Mouse (Mus musculus): ENCODE results near the gene Tpp1.

Tpp1 gene

DNA sequence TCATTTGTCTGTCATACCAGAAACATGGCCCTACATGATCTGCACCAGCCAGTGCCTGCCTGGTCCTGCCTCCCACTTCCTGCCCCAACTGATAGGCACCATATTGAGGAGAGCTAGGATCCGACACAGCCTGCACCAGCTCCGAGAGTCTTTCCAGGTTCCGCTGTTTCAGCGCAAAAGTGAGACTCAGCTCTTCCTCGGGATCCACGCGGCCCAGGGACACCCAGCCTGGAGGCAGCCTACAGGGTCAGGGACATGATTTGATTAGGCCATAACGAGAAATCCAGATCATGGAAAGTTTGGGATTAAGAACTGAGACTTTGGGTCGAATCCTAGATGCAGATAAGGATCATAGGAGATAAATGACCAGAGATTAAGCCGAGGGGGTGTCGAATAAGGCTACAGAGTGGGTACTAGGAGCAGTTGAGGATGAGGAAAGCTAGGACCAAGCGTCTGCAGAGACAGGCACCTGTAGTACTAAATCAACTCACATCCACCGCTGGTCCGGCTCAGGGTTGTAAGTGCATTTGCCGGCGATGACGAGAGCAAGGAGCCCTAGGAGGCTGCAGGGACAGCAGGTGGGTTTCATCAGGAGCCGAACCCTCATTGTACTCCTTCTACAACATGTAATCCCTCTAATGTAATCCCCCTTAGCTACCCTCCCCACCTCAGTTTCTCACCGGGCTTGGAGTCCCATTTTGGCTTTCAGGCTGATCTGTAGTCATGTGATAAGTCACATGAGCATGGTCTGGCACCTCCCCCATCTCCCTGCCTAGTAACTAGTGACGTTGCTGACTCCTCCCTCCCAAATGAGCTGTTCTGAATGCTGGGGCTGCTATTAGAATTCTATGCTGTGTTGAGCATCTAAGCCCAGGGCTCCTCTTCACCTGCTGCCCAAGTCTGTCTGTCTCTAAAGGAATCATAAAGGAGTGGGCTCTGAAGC, at the start of gene Tpp1:
Gene Tpp1 (minus strand): TSS at position 745 of the 943 bp plus-strand sequence.
- DNase-seq (ENCODE audit: low read depth, low spot score): peak; percentile 96

DNA sequence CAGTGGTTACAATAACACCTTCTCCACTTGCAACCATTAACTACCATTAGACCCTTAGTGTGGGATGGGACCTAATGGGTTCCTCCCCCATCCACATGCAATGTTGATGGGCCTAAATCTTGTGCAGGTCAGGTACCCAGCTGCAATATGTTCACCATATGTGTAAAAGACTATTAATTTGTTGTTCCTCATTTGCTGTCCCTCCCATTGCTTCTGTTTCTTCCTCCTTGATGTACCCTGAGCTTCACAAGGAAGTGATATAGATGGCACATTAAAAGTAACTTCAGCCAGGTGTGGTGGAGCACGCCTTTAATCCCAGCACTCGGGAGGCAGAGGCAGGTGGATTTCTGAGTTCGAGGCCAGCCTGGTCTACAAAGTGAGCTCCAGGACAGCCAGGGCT, 44.9 kb upstream of the Tpp1 start:
- DNase-seq (ENCODE audit: low read depth, low spot score): no peak

GRCm38 (mm10) chr7:105795759-105796366, 43.8 kb upstream of the Tpp1 start:
- peak; percentile 10 for DNase-seq (ENCODE audit: low read depth, low spot score)

DNA sequence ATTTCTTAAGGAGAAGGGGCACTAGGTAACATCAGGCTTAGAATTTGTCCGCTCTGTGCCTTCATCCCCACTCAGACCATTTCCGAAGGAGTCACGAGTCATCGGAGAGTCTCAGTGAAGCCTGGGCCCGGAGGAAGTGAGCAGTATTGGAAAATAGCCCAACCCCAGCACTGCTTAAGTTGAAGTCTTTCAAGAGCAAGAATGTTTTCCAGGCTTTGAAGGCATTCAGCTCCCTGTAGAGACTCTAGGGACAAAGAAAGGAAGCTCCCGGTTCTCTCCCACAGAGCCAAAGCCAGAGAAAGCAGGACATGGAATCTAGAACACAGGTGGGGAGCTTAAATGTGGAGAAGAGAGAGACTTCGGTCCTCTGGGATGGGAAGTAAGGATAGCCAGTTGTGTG, 41.7 kb upstream of the Tpp1 start:
- no peak for DNase-seq (ENCODE audit: low read depth, low spot score)

DNA sequence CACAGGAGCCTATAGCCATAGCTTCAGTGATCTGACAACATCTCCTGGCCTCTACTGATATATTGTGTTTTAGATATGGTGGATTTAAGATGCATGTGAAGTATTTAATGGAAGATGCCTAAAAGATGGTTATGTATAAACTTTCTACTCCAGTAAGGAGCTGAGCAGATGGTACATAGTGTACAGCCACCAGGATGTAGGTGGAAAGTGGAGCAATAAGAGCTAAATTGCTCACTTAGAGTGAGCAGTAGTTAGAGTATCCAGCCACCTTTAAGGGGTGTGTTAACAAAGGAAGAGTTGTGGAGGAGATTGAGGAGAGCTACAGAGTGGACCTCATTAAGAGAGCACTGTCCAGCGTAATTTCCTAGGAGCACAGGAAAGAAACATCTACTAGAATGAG, 39.1 kb upstream of the Tpp1 start:
- no peak for DNase-seq (ENCODE audit: low read depth, low spot score)

DNA sequence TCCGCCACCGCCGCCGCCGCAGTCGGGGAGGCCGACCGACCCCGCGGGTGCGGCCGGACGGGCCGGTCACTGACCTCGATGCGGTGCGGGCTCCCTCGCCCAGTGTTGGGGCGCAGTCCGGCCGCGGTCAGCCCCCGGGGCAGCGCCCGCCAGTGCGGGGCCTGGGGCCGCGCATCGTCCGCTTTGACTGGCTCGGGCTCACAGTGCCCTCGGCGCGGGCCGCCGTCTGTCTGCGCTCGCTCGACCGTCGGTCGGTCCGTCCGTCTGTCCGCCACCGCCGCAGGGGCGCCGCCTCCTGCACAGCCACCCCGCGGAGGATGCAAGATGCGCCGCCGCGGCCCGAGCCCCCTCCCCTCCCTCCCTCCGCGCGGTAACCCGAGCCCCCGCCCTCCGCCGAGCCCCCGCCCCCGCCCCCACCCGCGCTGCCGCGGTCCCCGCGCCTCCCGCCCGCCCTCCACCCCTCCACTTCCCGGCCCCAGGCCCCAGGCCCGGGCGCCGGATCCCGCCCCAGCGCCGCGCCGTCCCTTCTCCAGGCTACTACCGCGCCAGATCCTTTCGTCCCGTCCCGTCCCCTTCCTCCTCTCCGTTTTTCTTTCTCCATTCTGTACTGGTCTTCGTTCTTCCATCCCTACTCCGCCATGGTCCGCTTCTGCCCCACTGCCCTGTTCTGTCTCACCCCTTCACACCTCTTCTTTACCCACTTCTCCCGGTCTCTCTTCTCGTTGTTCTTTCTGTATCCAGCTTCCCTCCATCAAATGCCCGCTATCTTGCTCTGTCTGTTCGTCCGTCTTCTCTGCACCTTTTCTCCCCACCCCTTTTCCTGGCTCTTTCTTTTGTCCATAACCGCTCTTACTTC, 35.5 kb upstream of the Tpp1 start, which contains the start of gene Dchs1:
Gene Dchs1 (minus strand): TSS at position 370 of the 856 bp plus-strand sequence.
- DNase-seq (ENCODE audit: low read depth, low spot score): peak; percentile 41

- peak; percentile 17 for DNase-seq (ENCODE audit: low read depth, low spot score)
Measured at GRCm38 (mm10) chr7:105786506-105787284, 34.7 kb upstream of the Tpp1 start.

DNA sequence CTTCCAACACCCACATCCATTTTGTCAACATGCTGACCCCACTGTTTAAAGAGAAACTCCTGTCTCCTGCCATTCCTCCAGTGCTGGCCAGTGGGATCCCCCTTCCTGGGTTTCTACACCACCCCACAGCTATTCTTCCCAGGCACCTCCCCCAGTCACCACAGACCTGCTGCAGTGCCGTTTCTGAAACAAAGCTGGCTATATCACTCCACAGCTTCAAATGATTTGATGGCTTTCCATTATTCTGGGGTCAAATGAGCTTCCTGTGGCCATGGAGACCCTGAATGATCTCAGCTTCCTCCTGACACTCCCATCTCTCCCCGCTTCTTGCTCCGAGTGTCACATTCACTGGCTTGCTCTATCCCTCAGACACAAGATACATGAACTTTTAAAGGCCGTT, 32.5 kb upstream of the Tpp1 start:
- no peak for DNase-seq (ENCODE audit: low read depth, low spot score)

- no peak for DNase-seq (ENCODE audit: low read depth, low spot score)
Measured at GRCm38 (mm10) chr7:105783861-105784260, 31.8 kb upstream of the Tpp1 start.

GRCm38 (mm10) chr7:105778553-105779265, 26.7 kb upstream of the Tpp1 start:
- peak; percentile 36 for DNase-seq (ENCODE audit: low read depth, low spot score)

DNA sequence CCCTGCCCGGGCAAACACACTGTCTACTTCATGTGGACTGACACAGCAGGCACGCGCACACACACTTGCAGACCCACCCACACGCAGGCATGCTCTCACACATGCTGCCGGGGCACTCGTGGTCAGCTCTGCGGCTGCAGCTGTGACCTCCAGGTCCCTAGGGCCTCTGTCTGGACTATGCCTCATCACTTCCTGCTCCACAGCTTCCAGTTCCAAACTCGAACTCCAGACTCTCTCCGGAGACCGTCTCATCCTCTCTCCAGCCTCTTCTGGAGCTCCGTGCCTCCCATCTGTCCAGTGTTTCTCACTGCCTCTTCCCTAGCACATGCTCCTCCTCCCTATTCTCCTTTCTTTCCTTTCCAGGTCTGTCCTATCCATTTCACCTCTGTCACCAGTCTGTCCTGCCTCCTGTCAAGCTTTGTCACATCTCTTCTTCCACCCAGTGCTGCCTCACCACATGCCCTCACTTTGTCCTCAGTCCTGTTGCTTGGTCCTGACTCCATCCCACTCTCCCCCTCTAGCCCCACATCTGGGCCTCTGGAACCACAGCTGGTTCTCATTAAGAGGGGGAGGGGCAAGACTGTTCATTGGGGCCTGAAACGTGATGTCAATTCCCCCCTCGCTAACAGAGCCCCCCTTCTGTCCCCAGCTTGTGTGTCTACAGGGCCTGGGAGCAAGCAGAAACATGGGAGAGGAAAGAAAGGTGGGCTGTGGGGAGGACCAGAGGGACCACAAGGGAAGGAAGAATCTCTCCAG, 25.9 kb upstream of the Tpp1 start:
- no peak for DNase-seq (ENCODE audit: low read depth, low spot score)

- DNase-seq (ENCODE audit: low read depth, low spot score): no peak
Measured at GRCm38 (mm10) chr7:105777316-105777715, 25.3 kb upstream of the Tpp1 start.

- no peak for DNase-seq (ENCODE audit: low read depth, low spot score)
Measured at GRCm38 (mm10) chr7:105776026-105776425, 24.0 kb upstream of the Tpp1 start.

- no peak for DNase-seq (ENCODE audit: low read depth, low spot score)
Measured at GRCm38 (mm10) chr7:105774661-105775060, 22.6 kb upstream of the Tpp1 start.

- no peak for DNase-seq (ENCODE audit: low read depth, low spot score)
Measured at GRCm38 (mm10) chr7:105773041-105773440, 21.0 kb upstream of the Tpp1 start.

DNA sequence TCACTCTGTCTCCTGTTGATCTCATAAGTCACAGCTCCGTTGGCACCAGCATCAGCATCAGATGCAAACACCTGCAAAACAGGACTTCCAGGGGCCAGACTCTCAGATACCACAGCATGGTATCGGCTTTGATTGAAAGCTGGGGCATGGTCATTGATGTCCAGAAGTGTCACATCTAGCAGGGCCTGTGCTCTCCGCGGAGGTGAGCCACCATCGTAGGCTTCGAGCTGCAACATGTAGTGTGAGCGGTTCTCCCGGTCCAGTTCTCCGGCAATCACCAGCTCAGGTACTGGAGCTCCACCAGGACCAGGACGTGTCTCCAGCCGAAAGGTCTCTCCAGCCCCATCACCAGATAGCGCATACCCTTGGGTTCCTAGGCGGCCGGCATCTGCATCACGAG, 20.3 kb upstream of the Tpp1 start:
- DNase-seq (ENCODE audit: low read depth, low spot score): no peak

DNA sequence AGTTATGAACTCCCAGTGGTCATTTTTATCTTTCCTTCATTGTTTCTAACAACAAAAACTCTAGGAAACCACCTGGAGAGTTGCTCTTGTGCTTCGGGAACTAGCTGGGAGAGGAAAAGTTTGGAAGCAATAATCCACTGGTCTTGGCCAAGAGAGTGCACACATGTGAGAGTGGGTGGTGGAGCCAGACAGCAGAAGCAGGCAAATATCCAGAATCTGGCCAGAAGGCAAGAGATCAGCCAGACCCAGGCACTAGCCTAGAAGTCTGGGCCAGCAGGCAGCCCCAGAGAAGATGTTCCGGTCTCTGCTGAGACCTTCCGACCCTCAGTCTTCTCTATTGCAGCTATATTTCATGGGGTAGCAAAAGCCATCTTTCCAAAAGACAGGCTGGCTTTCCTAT, 17.9 kb upstream of the Tpp1 start:
- no peak for DNase-seq (ENCODE audit: low read depth, low spot score)

DNA sequence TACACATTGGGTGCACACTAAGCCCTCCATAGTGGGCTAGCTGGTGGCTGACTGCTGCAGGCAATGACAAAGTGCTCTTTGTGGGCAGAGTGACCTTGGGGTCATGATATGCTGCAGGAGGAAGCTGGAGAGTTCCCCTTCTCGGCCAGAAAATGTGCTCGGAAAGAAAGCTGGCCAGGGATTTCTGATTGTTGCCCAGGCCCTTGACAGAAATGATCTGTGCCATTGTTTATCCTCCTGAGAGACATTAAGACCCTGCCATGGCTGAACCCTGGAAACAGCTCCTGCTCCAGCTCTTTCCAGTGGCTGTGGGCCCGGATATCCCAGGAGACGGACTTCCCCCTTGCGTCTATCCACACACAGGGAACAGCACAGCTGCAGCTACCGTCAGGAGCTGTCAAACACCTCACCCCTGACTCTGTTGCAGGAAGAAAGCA, 15.7 kb upstream of the Tpp1 start:
- DNase-seq (ENCODE audit: low read depth, low spot score): no peak

GRCm38 (mm10) chr7:105764331-105764730, 12.3 kb upstream of the Tpp1 start:
- DNase-seq (ENCODE audit: low read depth, low spot score): no peak
